Comparison of ENCODE assay signal across 24 mouse cellular contexts in the genomic region with DNA sequence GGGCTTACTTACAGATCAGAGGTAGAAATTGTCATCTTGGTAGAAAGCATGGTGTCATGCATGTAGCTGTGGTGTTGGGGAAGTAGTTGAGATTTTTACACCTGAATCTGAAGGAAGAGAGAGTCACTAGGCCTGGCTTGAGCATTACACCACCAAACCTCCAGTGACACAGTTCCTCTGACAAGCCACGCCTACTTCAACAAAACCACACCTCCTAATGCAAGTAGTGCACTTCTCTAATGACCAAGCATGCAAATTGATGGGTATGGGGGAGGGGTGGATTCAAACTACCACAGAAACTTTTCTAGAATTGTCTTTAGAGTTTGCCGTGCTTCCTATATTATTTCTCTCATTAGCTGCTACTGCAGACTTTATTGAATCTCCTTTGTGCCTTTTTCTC.
"Had no signal": no experiment of that assay in that cellular context is flagged by ENCODE, and none has a peak within 500 bp of the region (broad histone marks: within the 10 kb centered on the region; RNA-seq: fewer than 3 reads in every experiment).

No protein-coding gene starts in this region.

- H3K27me3 ChIP-seq: heart, embryonic 13.5 days; heart, embryonic 15.5 days; hindbrain, embryonic 13.5 days; hindbrain, embryonic 15.5 days; limb, embryonic 13.5 days; limb, embryonic 15.5 days; liver, embryonic 12.5 days had no signal

- H3K9me3 ChIP-seq: heart, embryonic 13.5 days; heart, embryonic 15.5 days; hindbrain, embryonic 13.5 days; hindbrain, embryonic 15.5 days; limb, embryonic 15.5 days; liver, embryonic 12.5 days had no signal

- H3K36me3 ChIP-seq: heart, embryonic 13.5 days; heart, embryonic 15.5 days; hindbrain, embryonic 13.5 days; hindbrain, embryonic 15.5 days; limb, embryonic 13.5 days; limb, embryonic 15.5 days; liver, embryonic 12.5 days had no signal

- H3K4me3 ChIP-seq: heart, adult 2 months; heart, embryonic 13.5 days; heart, embryonic 15.5 days; hindbrain, embryonic 13.5 days; hindbrain, embryonic 15.5 days; layer of hippocampus, adult 2 months; limb, embryonic 13.5 days; limb, embryonic 15.5 days; liver, embryonic 12.5 days had no signal

- H3K4me1 ChIP-seq: heart, embryonic 13.5 days; heart, embryonic 15.5 days; hindbrain, embryonic 13.5 days; hindbrain, embryonic 15.5 days; limb, embryonic 13.5 days; limb, embryonic 15.5 days; liver, embryonic 12.5 days had no signal

- H3K9ac ChIP-seq: heart, embryonic 13.5 days; heart, embryonic 15.5 days; hindbrain, embryonic 13.5 days; hindbrain, embryonic 15.5 days; limb, embryonic 13.5 days; limb, embryonic 15.5 days; liver, embryonic 12.5 days; liver, embryonic 14.5 days had no signal

- ATAC-seq: hindbrain, postnatal 0 days; intestine, embryonic 16.5 days; liver, embryonic 12.5 days had no signal

- H3K4me2 ChIP-seq: heart, embryonic 11.5 days; heart, embryonic 13.5 days; heart, embryonic 15.5 days; hindbrain, embryonic 13.5 days; hindbrain, embryonic 15.5 days; limb, embryonic 13.5 days; limb, embryonic 15.5 days; liver, embryonic 12.5 days had no signal

- H3K27ac ChIP-seq: heart, adult 2 months; heart, embryonic 13.5 days; heart, embryonic 15.5 days; hindbrain, embryonic 13.5 days; hindbrain, embryonic 15.5 days; hindbrain, postnatal 0 days; layer of hippocampus, adult 2 months; limb, embryonic 13.5 days; limb, embryonic 15.5 days; liver, embryonic 12.5 days; liver, embryonic 14.5 days had no signal

- DNase-seq: gastrocnemius, postnatal 14 days; gastrocnemius, postnatal 36 days; heart, adult 11 months; heart, adult 2 months; heart, postnatal 14 days; heart, postnatal 36 days; kidney, adult 11 months; kidney, adult 8-10 months; kidney, postnatal 10 days; kidney, postnatal 25 days; kidney, postnatal 4 days; left cerebral cortex, postnatal 4 days had no signal
